In the genomic region with DNA sequence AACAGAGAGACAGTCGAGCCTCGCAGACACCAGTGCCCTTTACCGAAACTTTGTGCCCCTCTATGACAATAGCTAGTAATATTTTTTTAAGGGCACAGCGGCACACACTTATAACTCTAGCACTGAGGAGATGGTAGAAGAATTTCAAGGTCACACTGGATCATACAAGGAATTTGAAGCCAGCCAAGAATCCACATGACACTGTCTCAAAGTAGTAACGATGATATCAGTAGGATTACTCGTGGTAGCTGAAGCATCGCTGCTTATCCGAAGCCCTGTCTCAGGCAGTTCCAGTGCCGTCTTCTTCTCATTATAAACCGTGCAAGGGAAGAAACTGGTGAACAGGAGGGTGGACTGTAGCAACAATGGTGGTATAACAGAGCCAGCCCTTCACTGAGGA, we compare ENCODE assay signal across 23 mouse cellular contexts.
DNase-seq lines count a peak whose midpoint lies in the region; ATAC-seq lines count a peak whose summit lies in the region.
"Had no signal": no experiment of that assay in that cellular context is flagged by ENCODE, and none has a peak within 500 bp of the region (broad histone marks: within the 10 kb centered on the region; RNA-seq: fewer than 3 reads in every experiment).

No protein-coding gene starts in this region.

- H3K36me3 ChIP-seq in heart, embryonic 10.5 days = no peaks in the 10 kb centered on the region
- no peaks in the 10 kb centered on the region for H3K36me3 ChIP-seq in hindbrain, embryonic 10.5 days
- no peaks in the 10 kb centered on the region for H3K36me3 ChIP-seq in hindbrain, embryonic 16.5 days (ENCODE audit: control insufficient read depth, insufficient read depth, low read length)
- no peaks in the 10 kb centered on the region for H3K36me3 ChIP-seq in neural tube, embryonic 11.5 days (ENCODE audit: control insufficient read depth, insufficient read depth, low read length)
- H3K36me3 ChIP-seq: embryonic facial prominence, embryonic 12.5 days; limb, embryonic 13.5 days; liver, embryonic 13.5 days had no signal

- H3K4me1 ChIP-seq in heart, embryonic 10.5 days = peaks cover 76% of the 10 kb centered on the region
- H3K4me1 ChIP-seq in hindbrain, embryonic 10.5 days (replicated peaks) = peaks cover 83% of the 10 kb centered on the region
- H3K4me1 ChIP-seq in hindbrain, embryonic 16.5 days (ENCODE audit: control insufficient read depth, insufficient read depth, low read depth, low read length) = peaks cover 54% of the 10 kb centered on the region
- H3K4me1 ChIP-seq in neural tube, embryonic 11.5 days (ENCODE audit: control insufficient read depth, insufficient read depth, low read length) = peaks cover 40% of the 10 kb centered on the region
- H3K4me1 ChIP-seq: limb, embryonic 13.5 days; liver, embryonic 13.5 days had no signal

- H3K9ac ChIP-seq in hindbrain, embryonic 16.5 days (ENCODE audit: low read depth, low read length) = no peak overlapping the region
- H3K9ac ChIP-seq in neural tube, embryonic 11.5 days (ENCODE audit: low read length) = no peak overlapping the region
- H3K9ac ChIP-seq: embryonic facial prominence, embryonic 12.5 days; limb, embryonic 13.5 days; liver, embryonic 13.5 days; lung, embryonic 14.5 days had no signal

- H3K4me3 ChIP-seq in heart, embryonic 10.5 days = no peak overlapping the region
- no peak overlapping the region for H3K4me3 ChIP-seq in hindbrain, embryonic 10.5 days
- H3K4me3 ChIP-seq in hindbrain, embryonic 16.5 days (ENCODE audit: low read length) = no peak overlapping the region
- no peak overlapping the region for H3K4me3 ChIP-seq in neural tube, embryonic 11.5 days (ENCODE audit: low read depth, low read length)
- H3K4me3 ChIP-seq: embryonic facial prominence, embryonic 12.5 days; erythroblast, embryonic 14.5 days; heart, adult 2 months; limb, embryonic 13.5 days; liver, embryonic 13.5 days had no signal

- intact Hi-C loops in heart, postnatal 36 days (cut with DNase I) = no loop called here
- intact Hi-C loops in left cerebral cortex, postnatal 4 days (cut with DNase I) = no loop called here

- peak overlapping the region; percentile 83 for H3K27ac ChIP-seq in heart, embryonic 10.5 days
- H3K27ac ChIP-seq in hindbrain, embryonic 10.5 days = peak overlapping the region; percentile 64
- no peak overlapping the region; the same call in 1 of the 2 replicates for H3K27ac ChIP-seq in hindbrain, embryonic 16.5 days (ENCODE audit: low read depth, low read length)
- H3K27ac ChIP-seq in neural tube, embryonic 11.5 days (ENCODE audit: low read depth, low read length) = peak overlapping the region; percentile 21; the same call in 1 of the 2 replicates
- H3K27ac ChIP-seq: embryonic facial prominence, embryonic 12.5 days; heart, adult 2 months; limb, embryonic 13.5 days; liver, embryonic 13.5 days had no signal

- H3K4me2 ChIP-seq in hindbrain, embryonic 16.5 days (ENCODE audit: low read length) = no peak overlapping the region
- no peak overlapping the region for H3K4me2 ChIP-seq in neural tube, embryonic 11.5 days (ENCODE audit: low read depth)
- H3K4me2 ChIP-seq: embryonic facial prominence, embryonic 12.5 days; limb, embryonic 13.5 days; liver, embryonic 13.5 days; lung, embryonic 14.5 days had no signal

- ATAC-seq in hindbrain, embryonic 16.5 days = no peak
- no peak for ATAC-seq in neural tube, embryonic 11.5 days (ENCODE audit: insufficient read depth, low FRiP score, low TSS enrichment)
- ATAC-seq: activated CD4-positive, CD25-positive, alpha-beta regulatory T cell, adult 4 months; CD4-positive, CD25-positive, alpha-beta regulatory T cell, adult 4 months; forebrain, embryonic 14.5 days had no signal

- 70% methylated on average over 10 of the region's 10 CpGs for WGBS in heart, embryonic 10.5 days
- WGBS in hindbrain, embryonic 10.5 days = 85% methylated on average over 10 of the region's 10 CpGs
- WGBS in hindbrain, embryonic 16.5 days = 60% methylated on average over 10 of the region's 10 CpGs
- 77% methylated on average over 10 of the region's 10 CpGs for WGBS in neural tube, embryonic 11.5 days

- H3K27me3 ChIP-seq in heart, embryonic 10.5 days (ENCODE audit: insufficient read depth, poor library complexity, severe bottlenecking) = peaks cover 11% of the 10 kb centered on the region
- peaks cover 30% of the 10 kb centered on the region for H3K27me3 ChIP-seq in hindbrain, embryonic 10.5 days (ENCODE audit: insufficient read depth, poor library complexity, severe bottlenecking)
- no peaks in the 10 kb centered on the region for H3K27me3 ChIP-seq in hindbrain, embryonic 16.5 days (replicated peaks; ENCODE audit: control insufficient read depth, insufficient read depth, low read length)
- no peaks in the 10 kb centered on the region for H3K27me3 ChIP-seq in neural tube, embryonic 11.5 days (ENCODE audit: control insufficient read depth, insufficient read depth, low read length)
- H3K27me3 ChIP-seq: embryonic facial prominence, embryonic 12.5 days had no signal

- no peak for DNase-seq in heart, embryonic 10.5 days (ENCODE audit: low spot score)
- DNase-seq in heart, postnatal 36 days = no peak
- DNase-seq in hindbrain, embryonic 10.5 days (ENCODE audit: low spot score) = no peak
- DNase-seq in neural tube, embryonic 11.5 days (ENCODE audit: low spot score) = no peak
- DNase-seq in neural tube, embryonic 10.5 days (ENCODE audit: extremely low spot score, low spot score) = no peak
- no peak for DNase-seq in retina, embryonic 14.5 days (ENCODE audit: low spot score)
- DNase-seq in left cerebral cortex, postnatal 4 days = no peak
- DNase-seq: adrenal gland, postnatal 10 days; gastrocnemius, postnatal 14 days; heart, adult 2 months; kidney, adult 8-10 months; kidney, postnatal 14 days; liver, embryonic 13.5 days; lung, embryonic 14.5 days; lung, postnatal 36 days; thymus, postnatal 36 days had no signal

- no peaks in the 10 kb centered on the region for H3K9me3 ChIP-seq in heart, embryonic 10.5 days
- H3K9me3 ChIP-seq in hindbrain, embryonic 10.5 days = no peaks in the 10 kb centered on the region
- no peaks in the 10 kb centered on the region for H3K9me3 ChIP-seq in hindbrain, embryonic 16.5 days (ENCODE audit: control insufficient read depth, low read length)
- no peaks in the 10 kb centered on the region for H3K9me3 ChIP-seq in neural tube, embryonic 11.5 days (ENCODE audit: control insufficient read depth, low read length)
- H3K9me3 ChIP-seq: embryonic facial prominence, embryonic 12.5 days; limb, embryonic 13.5 days; liver, embryonic 13.5 days had no signal
